Mouse (Mus musculus) c-Kit-negative CD71-positive TER-119-positive erythroid progenitor cells, embryonic 14.5 days (primary cell): ENCODE measurements around the gene Zc3h18.

Experiments used
- DNase-seq: peaks from one replicate; pipeline ENCODE4 v3.0.0-alpha.2; 2013; ENCODE audit warnings: low read depth, low spot score

Gene Zc3h18

DNA sequence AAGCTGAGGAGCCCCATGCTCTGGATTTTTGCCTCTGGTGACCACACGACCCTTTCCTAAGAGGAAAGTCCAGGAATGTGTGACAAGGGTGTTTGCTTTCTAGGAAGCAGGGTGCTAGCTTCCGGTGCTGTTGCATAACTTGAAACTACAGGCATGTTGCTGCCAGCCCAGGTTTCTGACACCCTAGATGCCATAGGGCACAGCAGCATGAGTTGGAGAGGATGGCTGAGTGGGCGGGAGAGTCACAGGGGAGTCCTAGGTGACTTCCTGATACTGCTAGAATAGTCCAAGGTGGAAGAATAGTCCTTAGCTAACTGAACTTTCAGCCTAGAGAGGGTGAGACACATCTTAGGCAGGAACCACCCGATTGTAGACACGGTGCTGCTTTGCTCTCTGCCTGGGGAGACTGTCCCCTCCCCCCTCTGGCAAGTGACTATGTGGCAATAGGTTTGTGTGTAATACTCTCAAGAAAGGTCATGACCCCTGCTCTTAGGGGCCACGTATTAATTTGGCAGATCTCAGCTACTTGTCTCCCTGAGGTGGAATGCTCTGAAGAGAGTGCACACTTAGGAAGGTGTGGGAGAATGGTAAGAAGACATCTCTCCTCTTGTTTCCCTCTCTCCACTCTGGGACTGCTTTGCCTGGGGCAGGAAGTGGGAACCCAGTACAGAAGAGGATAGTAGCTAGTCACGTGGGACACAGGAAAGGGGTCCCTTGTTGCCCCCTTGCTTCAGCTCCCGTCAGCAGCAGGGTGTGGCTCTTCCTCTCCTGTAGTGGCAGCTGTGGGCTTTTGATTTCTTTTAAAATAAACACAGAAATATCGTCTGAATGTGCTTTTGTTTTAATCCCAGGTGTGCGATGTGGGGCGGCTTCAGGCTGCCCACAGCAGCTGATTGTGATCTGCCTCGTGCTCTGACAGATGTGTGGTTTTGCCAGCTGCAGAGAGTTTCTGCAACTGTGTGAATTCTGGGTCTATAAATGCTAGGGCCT, 87.5 kb downstream of the Zc3h18 start:
- no peak for DNase-seq

DNA sequence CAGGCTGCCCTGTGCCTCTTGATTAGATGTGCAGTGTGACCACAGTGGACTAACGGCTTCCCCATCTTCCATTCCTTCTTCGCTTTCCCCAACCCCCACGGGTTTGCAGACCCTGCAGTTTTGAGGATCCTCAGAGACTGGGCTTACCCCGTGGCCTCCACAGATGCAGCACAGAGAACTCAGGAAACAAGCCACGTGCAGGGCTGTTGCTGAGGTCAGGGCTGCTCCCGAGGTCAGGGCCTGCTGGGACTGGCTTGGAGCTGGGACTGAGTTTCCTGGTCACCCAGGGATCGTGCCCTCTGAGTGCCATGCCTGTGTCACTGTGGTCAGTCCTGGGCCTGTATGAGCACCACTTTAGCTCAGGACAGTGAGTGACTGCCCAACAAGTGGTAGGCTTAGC, 88.6 kb downstream of the Zc3h18 start:
- no peak for DNase-seq
